Mouse (Mus musculus): ENCODE measurements around the gene Atg7.
"Not testable (repeated sequence)": the region's sequence is repeated elsewhere in the genome, so short reads cannot be mapped to it uniquely, and the experiment has no call there.

Atg7 gene

GRCm38 (mm10) chr6:114642601-114643528, at the start of gene Atg7:
Gene Atg7 (plus strand): TSS chr6:114643097.
- in situ Hi-C loops (cut with MboI, MseI), result loop anchor here (5.0 kb wide), 3 partner anchors 36 to 71 kb away; no protein-coding TSS in a partner anchor

GRCm38 (mm10) chr6:114614076-114614475, 28.8 kb upstream of the Atg7 start:
- in situ Hi-C loops (cut with MboI, MseI), result not testable (repeated sequence)

GRCm38 (mm10) chr6:114633886-114634285, 9.0 kb upstream of the Atg7 start:
- in situ Hi-C loops (cut with MboI, MseI), result not testable (repeated sequence)

GRCm38 (mm10) chr6:114643716-114644115, 819 bp downstream of the Atg7 start:
- in situ Hi-C loops (cut with MboI, MseI), result loop anchor here (5.0 kb wide), 3 partner anchors 36 to 71 kb away; no protein-coding TSS in a partner anchor

- in situ Hi-C loops (cut with MboI, MseI), result loop anchor here (5.0 kb wide), 3 partner anchors 37 to 72 kb away; no protein-coding TSS in a partner anchor
These were observed 1.6 kb downstream of the Atg7 start for GRCm38 (mm10) chr6:114644531-114644930.

- in situ Hi-C loops (cut with MboI, MseI), result no loop called here
These were observed 3.3 kb downstream of the Atg7 start for GRCm38 (mm10) chr6:114646201-114646600.

GRCm38 (mm10) chr6:114647011-114647410, 4.1 kb downstream of the Atg7 start:
- in situ Hi-C loops (cut with MboI, MseI), result no loop called here

- in situ Hi-C loops (cut with MboI, MseI), result no loop called here
These were observed 5.6 kb downstream of the Atg7 start for GRCm38 (mm10) chr6:114648352-114649030.

- in situ Hi-C loops (cut with MboI, MseI), result loop anchor here in 1 of 2 experiments (10.0 kb wide), 1 partner anchor 1027 kb away; the partner anchor contains the start of gene Vhl
These were observed 9.3 kb downstream of the Atg7 start for GRCm38 (mm10) chr6:114652209-114652608.

GRCm38 (mm10) chr6:114656826-114657600, 14.1 kb downstream of the Atg7 start:
- in situ Hi-C loops (cut with MboI, MseI), result loop anchor here in 1 of 2 experiments (10.0 kb wide), 1 partner anchor 1032 kb away; the partner anchor contains the start of gene Vhl

- in situ Hi-C loops (cut with MboI, MseI), result loop anchor here in 1 of 2 experiments (10.0 kb wide), 1 partner anchor 1033 kb away; the partner anchor contains the start of gene Vhl
These were observed 14.9 kb downstream of the Atg7 start for GRCm38 (mm10) chr6:114657807-114658206.

- in situ Hi-C loops (cut with MboI, MseI), result loop anchor here in 1 of 2 experiments (10.0 kb wide), 1 partner anchor 1035 kb away; the partner anchor contains the start of gene Vhl
These were observed 16.5 kb downstream of the Atg7 start for GRCm38 (mm10) chr6:114659278-114659991.

GRCm38 (mm10) chr6:114659992-114660800, 17.3 kb downstream of the Atg7 start:
- in situ Hi-C loops (cut with MboI, MseI), result loop anchor here in 1 of 2 experiments (10.0 kb wide), 1 partner anchor 1035 kb away; the partner anchor contains the start of gene Vhl

- in situ Hi-C loops (cut with MboI, MseI), result no loop called here
These were observed 20.8 kb downstream of the Atg7 start for GRCm38 (mm10) chr6:114663707-114664106.

- in situ Hi-C loops (cut with MboI, MseI), result no loop called here
These were observed 21.8 kb downstream of the Atg7 start for GRCm38 (mm10) chr6:114664716-114665115.

GRCm38 (mm10) chr6:114667518-114667917, 24.6 kb downstream of the Atg7 start:
- in situ Hi-C loops (cut with MboI, MseI), result no loop called here

- in situ Hi-C loops (cut with MboI, MseI), result no loop called here
These were observed 31.9 kb downstream of the Atg7 start for GRCm38 (mm10) chr6:114674771-114675170.

GRCm38 (mm10) chr6:114676091-114676490, 33.2 kb downstream of the Atg7 start:
- in situ Hi-C loops (cut with MboI, MseI), result no loop called here

- in situ Hi-C loops (cut with MboI, MseI), result loop anchor here in 1 of 2 experiments (5.0 kb wide), 1 partner anchor 275 kb away; no protein-coding TSS in a partner anchor
These were observed 39.3 kb downstream of the Atg7 start for GRCm38 (mm10) chr6:114682092-114682711.
